Mouse (Mus musculus): ENCODE measurements around the gene Clk2.

- no peak for TF ChIP-seq POLR2A (IDR thresholded peaks at IDR 0.05; ENCODE audit: low read depth, low read length)
- TF ChIP-seq CTCF (IDR thresholded peaks at IDR 0.05; ENCODE audit: extremely low read depth, insufficient read length, insufficient replicate concordance, low read depth, low read length): no peak
Observed at GRCm38 (mm10) chr3:89225321-89225815, 60.8 kb downstream of the Clk2 start.
